Mouse (Mus musculus) CD4-positive, CD25-positive, alpha-beta regulatory T cell, adult 2 months (primary cell): Measurements from ENCODE around the gene Rps26.

Experiments used
- DNase-seq: peaks from one replicate; pipeline ENCODE4 v3.0.0-alpha.2; 2012; ENCODE audit warnings: low read depth, low spot score

Gene Rps26

DNA sequence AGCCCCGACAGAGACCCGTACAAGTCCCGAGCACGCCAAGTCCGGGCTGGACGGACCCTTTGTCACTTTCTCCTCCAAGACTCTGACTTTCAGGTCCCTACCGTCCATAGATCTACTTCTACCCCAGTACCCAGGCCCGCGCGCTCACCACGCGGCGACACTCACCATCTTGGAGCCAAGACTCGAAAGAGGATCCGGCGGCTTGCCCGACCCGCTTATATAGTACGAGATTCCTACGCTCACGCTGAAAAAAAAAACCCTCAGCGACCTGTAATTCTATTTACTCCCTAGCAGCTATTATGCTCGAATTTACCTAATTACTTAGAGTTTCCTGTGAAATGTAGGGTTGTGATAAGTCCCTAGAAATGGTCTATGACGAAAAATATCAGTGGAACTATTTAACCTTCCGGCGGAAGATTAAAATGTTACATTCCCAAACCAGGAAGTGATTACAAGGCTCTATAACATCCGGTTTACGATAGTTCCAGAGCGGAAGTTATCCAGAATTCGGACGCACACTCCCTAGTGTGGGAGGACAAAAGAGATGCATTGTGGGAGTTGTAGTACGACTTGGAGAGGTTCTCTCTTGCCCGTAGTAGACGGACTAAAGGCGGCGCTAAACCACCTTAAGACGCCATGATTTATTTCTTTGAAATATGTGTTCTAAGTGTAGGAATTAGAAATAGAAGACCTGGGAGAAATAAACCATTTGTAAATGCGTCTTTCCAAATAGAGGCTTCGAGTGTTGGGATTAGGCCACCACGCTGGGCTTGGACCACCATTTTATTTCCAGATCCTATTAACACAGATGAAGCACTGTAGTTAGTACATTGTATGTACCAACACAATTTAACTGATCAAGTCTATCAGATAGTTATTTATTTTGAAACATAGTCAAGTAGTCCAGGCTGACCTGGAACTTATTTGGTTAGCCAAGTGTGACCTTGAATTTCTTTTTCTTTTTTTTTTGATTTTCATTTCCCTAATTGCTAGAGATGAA lies at the start of gene Rps26:
TSS of gene Rps26 (minus strand) at position 437 of the 1,000 bp plus-strand sequence.
- peak; percentile 97 for DNase-seq

DNA sequence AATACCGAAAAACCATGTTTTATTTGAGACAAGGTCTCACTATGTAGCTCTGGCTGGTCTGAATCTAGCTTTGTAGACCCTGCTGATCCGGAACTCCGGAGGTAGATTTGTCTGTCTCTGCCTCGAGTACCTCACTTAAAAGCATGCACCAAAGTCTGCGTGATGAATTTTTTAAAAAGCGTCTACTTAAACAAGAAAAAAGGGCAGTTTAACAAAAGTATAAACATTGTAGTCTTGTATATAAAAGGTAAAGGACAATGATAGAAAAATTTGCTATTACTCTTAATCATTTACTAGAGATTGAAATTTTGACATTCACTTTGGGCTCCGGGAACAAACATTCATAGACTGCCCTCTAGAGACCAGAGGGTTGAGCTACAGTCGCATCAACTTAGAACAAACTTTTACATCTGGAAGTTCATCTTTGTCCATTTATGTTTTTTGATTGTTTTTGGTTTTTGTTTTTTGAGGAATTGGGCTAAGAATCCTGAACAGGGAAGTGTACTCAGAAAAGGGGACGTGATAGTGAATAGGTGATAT lies 48.0 kb upstream of the Rps26 start:
- peak; percentile 78 for DNase-seq

DNA sequence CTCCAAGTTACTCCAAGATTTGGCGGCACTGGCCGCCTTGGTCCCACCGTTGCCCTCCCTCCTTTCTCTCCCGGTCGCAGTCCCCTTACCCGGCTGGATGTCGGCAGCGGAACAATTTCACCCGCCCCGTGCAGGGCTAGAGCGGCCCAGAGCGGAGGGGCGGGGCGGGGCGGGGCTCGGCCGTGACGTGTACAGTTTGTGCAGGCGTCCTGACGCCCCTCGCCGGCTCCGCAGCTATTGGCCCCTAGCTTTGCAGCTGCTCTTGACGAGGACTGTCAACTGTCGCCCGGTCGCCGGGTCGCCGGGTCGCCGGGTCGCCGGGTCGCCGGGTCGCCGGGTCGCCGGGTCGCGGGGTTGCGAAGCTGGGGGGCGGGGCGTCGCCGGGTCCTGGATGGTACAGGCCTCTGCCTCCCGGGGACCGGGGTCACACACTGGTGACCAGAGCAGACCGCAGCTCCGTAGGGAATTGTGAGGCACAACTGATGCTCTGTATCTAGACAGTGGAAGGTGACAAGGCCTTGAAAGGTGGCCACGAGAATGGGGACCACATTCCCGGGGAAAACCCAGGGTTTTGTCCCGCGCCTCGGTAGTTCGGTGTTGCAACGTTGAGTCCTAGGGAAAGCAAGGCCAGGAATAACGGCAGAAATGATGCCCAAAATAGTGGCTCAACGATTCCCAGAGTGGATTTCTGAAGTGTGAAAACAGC lies 47.4 kb upstream of the Rps26 start, which contains the start of gene Suox:
TSS of gene Suox (minus strand) at position 311 of the 706 bp plus-strand sequence.
- DNase-seq, result peak; percentile 94

DNA sequence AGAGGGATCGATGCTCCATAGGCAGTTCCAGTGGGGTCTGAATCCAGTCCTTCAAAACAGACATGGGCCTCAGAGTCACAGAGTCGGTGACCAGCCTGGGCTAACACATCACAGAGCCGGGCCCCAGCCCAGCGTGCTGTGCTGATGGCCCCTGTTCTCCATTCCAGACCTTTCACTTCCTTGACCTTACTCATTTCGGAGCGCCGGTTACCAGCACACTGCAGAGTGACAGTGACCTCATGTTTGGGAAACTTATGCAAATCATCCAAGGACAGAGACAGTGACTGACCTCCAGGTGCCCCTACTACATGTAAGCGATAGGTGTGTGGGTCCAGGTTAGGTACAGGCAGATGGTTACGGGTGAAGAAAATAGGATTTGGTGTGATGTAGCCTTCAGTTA lies 44.6 kb upstream of the Rps26 start:
- no peak for DNase-seq

DNA sequence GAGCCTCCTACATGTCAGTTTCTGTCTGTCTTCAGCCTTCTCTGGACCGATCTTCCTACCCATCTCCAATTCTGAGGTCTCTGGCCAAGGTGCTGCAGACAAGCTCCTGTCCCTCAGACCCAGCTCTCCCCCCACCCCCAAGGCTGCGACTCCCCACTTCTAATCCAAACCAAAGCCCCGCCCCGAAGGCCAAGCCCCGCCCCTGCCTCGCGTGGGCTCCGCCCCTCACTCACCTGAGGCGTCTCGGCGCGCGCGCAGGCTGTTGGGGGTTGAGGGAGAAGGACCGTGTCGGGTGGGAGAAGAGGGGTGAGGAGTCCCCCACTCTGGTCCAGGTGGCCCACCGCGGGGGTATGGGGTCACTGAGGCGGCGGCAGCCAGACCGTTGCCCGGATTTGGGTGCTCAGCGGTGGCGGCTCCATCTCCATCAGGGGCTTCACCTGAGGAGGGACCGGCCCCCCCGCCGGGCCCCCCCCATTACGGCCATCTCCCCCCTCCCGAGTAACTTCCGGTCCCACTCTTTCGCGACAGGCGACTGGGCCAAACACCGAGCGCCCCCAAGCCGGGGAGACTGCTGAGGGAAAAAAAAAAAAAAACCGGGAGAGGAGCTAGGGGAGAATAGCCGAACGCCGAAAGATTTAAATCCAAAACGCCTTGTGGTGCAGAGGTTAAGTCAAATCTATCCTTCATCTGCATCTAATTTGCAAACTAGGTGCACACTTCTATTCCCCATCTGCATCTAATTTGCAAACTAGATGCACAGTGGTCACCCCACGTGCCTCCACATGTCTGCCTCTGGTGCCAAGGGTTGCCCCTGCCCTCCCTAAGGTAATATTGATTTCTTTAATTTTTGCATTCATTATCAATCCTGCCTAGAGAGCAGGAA lies 42.5 kb upstream of the Rps26 start:
- DNase-seq, result peak; percentile 76

DNA sequence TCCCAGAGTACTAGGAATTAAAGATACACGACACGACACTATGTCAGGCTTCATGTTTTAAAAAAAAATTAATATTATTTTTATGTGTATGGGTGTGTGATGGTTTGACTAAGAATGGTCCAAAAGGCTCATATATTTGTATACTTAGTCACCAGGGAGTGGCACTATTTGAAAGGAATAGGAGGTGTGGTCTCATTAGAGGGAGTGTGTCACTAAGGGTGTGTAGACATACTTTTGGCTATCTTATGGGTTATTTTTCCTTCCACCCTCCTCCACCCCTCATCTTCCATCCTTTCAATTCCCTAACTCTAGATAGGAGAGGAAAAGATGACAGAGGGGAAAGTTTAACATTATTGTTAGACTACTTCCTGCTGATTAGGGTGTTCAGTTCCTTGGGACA lies 39.3 kb upstream of the Rps26 start:
- DNase-seq, result no peak

DNA sequence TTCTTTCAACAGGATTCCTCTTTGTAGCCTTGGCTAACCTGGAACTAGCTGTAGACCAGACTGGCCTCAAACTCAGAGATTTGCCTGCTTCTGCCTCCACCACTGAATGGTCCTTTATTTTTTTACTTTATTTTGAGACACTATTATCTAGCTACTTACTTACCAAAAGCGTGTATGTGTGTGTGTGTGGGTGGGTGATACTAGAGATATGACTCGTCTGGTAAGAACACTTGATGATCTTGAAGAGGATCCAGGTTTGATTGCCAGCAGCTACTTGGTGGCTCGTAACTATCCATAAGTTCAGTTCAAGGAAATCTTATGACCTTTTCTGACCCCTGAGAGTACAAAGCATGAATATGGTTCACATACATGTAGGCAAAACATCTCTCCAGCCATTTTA lies 38.8 kb upstream of the Rps26 start:
- peak; percentile 35 for DNase-seq

DNA sequence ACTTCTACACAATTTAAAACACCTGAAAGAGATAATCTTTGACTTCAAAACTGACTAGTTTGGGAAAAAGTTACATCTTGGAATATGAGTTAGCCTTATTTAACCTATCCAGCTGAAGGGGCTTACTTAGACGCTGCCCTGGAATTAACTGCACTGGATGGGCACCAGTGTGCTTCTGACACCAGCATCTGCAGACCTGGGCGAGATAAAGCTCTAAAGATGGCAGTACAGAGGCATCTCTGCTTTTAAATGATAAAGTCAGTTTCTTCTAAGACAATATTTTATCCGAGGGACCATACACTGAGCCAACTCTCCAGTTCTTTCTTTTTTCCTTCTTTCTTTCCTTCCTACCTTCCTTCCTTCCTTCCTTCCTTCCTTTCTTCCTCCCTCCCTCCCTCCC lies 38.3 kb upstream of the Rps26 start:
- no peak for DNase-seq

DNA sequence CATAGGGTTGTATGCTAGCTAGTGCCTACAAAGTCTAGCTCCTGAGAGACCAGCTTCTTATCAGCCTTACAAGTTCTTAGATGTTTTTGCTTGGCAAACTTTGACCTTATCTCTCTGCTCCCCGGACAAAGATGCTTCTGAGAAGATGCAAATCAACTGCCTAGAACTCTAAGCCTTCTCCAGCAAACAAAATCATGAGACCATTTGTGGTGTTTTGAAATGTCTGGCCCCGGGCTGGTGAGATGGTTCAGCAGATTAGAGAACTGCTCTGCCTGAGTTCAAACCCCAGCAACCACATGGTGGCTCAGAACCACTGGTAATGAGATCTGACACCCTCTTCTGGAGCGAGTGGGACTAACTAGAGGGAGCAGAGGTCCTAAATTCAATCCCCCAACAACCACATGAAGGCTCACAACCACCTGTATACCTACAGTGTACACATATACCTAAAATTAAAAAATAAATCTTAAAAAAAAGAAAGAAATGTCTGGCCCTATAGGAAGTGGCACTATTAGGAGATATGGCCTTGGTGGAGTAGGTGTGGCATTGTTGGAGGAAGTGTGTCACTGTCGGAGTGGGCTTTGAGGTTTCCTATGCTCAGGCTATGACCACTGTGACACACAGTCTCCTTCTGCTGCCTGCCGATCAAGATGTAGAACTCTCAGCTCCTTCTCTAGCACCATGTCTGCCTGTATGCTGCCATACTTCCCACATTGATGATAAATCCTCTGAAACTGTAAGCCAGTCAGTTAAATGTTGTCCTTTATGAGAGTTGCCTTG lies 37.1 kb upstream of the Rps26 start:
- peak; percentile 29 for DNase-seq

DNA sequence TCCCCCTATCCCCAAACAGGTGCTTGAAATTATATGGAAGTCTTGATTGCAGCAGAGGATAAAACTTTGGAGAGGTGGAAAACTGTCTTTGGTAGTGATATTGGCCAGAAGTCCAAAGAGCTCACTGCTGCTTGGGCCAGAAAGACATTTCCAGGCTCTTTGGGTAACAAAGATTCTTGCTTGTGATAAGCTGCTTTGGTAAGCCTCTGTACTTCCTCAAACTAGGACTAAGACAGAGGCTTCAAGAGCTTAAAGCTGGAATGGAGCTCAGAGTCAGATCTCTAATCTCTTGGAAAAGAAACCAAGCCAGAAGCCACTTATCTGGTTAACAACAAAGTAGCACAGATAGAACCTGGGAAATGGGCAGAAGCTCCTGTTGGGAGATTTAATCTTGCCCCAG lies 35.9 kb upstream of the Rps26 start:
- DNase-seq, result no peak

DNA sequence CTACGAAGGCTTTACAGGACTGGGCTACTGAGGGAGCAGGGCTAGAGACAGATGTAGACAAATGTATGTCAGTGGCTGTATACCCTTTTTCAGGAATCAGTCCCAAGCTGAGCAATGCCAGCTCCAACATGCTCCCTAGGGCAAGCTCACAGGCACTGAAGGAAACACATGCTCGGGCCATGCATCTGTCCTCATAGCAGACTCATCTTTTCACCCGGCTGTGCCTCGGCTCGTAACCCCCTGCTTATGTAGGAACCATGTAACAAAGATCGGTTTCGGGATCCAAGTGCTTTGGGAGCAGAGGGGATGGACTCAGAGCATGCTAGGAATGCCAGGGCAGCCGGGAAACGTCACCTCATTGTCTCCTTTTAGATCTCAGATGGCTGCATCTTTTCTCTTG lies 32.9 kb upstream of the Rps26 start:
- no peak for DNase-seq

DNA sequence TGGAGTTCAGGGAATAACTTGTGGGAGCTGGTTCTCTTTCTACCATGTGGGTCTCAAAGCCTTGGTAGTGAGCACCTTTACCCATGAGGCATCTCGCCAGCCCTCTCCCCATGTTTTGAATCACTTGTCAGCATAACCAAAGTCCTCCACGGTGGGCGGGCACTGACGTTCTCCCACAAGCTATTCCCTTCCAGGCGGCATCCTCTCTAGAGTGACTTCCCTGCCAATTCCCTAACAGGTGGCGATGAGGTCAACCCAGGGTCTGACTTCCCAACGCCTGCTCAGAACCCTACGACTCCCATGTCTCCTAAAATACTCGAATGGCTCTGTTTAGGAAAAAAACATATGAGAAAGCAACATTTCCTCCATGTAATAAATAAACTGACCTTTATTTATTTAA lies 31.3 kb upstream of the Rps26 start:
- DNase-seq, result no peak

DNA sequence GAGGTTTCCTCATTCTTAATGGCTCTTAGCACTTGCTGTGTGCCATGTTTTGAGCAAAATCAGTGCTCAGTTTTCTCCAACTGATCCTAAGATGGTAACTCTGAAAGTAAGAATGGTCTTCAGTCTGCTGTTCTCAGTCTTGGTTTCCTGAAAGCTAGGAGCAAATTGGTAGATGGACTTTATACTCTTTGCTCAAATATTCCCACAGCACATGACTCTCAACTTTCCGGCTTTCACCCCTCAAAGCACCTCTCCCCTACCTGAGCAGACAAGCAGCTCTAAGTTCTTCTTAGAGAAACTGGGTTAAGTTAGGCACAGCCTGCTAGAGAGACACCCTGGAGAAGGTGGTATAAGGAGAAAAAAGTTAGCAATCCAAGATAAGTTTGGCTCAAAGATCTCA lies 30.2 kb upstream of the Rps26 start:
- DNase-seq, result no peak

DNA sequence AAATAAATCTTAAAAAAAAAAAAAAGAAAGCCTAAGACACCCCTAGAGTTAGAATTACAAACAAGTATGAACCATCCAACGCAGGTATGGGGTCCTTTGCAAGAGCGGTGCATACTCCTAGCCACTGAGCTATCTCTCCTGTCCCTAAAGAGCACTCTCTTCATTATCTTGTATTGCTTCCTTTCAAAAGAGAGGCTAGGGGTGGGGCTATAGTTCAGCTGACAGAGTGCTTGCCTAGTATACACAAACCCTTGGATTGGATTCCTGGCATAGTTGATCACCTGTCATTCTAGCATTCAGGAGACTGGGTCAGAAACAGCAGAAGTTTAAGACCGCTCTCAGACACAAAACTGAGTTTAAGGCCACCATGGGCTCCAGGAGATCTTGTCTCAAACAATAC lies 28.7 kb upstream of the Rps26 start:
- no peak for DNase-seq

DNA sequence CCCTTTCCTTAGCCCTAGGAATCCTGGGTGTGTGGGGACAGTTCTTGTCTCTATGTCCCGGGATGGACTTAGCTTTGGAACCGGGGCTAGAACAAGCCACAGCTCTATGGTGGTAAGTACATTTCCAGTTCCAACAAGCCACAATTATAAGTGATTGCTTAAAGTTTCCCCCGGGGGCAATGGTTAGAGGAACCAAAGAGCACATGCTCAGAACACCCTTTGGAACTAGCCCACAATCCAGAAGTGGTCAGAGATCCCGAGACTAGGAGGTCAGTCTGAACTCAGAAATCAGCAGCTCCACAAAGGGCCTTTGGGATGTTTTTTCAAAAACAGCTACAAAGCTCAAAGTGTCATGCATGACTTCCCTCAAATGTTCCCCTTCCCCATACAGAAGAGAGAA lies 27.3 kb upstream of the Rps26 start:
- no peak for DNase-seq

DNA sequence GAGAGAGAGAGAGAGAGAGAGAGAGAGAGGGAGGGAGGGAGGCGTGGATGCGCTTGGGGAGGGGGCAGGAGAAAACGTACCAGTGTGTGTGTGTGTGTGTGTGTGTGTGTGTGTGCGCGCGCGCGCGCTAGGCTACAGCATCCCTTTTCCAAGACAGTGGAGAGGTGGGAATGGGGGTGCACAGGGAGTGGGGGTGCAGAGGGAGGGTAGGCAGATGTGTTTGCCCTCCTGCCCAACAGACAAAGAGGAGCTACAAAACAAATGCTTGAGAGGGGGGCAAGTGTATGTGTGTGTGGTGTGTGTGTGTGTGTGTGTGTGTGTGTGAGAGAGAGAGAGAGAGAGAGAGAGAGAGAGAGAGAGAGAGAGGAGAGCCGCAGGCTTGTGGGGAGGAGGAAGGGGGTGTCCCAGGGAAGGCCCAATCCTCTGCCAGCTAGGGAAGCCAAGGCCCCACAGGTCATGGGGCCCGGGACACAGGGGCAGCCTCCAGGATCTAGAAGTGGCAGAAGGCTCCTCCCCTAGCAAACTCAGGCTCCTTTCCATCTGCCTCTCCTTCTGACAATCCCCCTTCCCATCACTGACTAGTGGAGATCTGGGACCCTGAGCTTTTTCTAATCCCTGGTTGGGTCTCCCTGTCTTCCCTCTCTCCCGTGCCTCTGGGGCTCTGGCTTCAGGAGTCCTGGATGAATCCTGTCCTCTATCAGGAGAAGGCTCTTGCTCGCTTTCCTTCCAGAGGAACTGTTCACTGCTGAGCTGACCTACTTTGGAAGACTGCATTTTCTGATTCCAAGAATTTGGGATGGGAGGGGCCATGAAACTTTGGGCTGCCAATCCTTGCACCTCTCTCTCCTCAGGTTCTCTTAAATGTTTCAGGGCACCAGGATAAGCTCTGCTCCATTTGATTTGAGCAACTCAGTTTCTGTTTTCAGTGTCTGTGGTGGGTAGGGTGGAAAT lies 19.9 kb upstream of the Rps26 start:
- peak; percentile 72 for DNase-seq

DNA sequence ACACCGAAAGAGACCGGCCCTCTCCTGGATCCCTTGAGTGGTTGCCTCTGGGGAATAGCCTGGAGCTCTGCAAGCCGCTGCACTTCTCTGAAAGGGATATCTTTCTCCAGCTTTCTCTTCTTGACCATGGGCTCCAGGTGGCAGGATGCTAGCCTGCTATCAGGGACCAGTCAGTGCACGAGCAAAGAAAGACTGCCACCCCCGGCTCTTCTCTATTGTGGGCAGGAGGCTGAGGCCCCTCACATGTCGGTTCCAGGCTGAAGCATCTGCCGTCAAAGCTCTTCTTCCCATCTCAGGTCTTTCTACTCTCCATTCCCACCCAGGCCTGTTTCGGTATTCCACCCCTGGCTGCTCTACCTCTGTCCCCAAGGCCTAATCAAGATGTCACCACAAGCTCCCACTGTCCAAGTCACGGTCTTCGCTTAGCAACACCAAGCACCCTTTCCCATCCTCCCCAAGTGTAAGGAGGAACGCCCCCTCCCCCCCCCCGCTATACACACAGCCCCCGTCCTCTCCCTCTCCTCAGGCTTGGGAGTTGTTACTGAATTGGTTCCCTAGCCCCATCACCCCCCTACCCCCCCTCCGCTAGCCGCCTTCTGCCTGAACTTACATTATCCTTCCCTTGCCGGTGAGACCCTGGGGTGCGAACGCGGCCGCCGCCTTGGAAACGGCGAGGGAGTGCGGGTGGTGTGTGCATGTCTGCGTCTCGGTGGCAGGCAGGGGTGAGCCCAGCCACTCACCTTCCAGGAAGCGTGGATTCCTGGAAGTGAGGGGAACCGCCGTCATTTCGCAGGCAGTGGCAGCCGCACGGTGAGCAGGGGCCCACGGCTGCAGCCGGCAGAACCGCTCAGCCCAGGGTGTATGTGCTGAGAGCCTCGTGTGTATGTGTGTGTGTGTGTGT lies 18.8 kb upstream of the Rps26 start, which contains the start of gene Ikzf4:
TSS of gene Ikzf4 (minus strand) at position 881 of the 901 bp plus-strand sequence.
- DNase-seq, result peak; percentile 84

DNA sequence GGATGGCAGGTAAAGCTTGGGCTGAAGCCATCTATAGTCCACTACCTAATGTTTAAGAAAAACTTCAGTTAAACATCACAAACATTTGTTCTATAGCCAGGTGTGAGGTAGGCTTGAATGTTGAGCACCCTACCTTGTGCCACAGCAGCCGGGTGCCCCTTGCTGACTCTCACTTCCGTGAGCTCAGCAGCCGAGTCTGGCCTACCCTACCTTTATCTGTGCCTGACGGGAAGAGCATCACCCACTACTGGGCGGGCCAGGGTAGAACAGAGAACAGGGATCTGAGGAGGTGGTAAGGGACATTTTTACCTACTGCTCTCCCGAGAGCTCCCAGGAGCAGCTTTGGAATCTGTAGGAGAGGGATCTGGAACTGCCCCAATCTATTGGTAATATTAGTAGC lies 16.2 kb upstream of the Rps26 start:
- DNase-seq, result peak; percentile 72
